ENCODE assay signal across 11 mouse cellular contexts in genomic region chr11:36911406-36911805, GRCm38 (mm10).
DNase-seq lines count a peak whose midpoint lies in the region; ATAC-seq and TF ChIP-seq lines count a peak whose summit lies in the region.
"Had no signal": no experiment of that assay in that cellular context is flagged by ENCODE, and none has a peak within 500 bp of the region (broad histone marks: within the 10 kb centered on the region; RNA-seq: fewer than 3 reads in every experiment).

No protein-coding gene starts in this region.

- TF ChIP-seq POLR2A in heart, adult 2 months (IDR thresholded peaks at IDR 0.05; ENCODE audit: insufficient read depth, low read depth, low read length): no peak

- H3K27me3 ChIP-seq in heart, adult 2 months (ENCODE audit: control insufficient read depth, insufficient read depth, low read length): no peaks in the 10 kb centered on the region
- no peaks in the 10 kb centered on the region for H3K27me3 ChIP-seq in heart, embryonic 12.5 days (replicated peaks)
- H3K27me3 ChIP-seq in neural tube, embryonic 15.5 days (replicated peaks): no peaks in the 10 kb centered on the region
- H3K27me3 ChIP-seq: hindbrain, embryonic 12.5 days; lung, embryonic 15.5 days had no signal

- no peaks in the 10 kb centered on the region for H3K36me3 ChIP-seq in heart, adult 2 months (ENCODE audit: control insufficient read depth, insufficient read depth, low read length)
- H3K36me3 ChIP-seq in heart, embryonic 12.5 days: no peaks in the 10 kb centered on the region
- no peaks in the 10 kb centered on the region for H3K36me3 ChIP-seq in neural tube, embryonic 15.5 days
- H3K36me3 ChIP-seq: hindbrain, embryonic 12.5 days; lung, embryonic 15.5 days had no signal

- no peak for TF ChIP-seq EP300 in heart, adult 2 months (IDR thresholded peaks at IDR 0.05; ENCODE audit: insufficient read depth, low read depth, low read length)

- no peak for ATAC-seq in heart, embryonic 12.5 days (ENCODE audit: insufficient number of reproducible peaks, low FRiP score)
- no peak for ATAC-seq in neural tube, embryonic 15.5 days (ENCODE audit: low FRiP score)
- 0 out of 2 replicates have a peak, but pooled peaks have one; percentile 22 for ATAC-seq in common myeloid progenitor, adult 5-6 weeks (replicated peaks; ENCODE audit: low read depth, poor library complexity, severe bottlenecking)
- ATAC-seq: forebrain, embryonic 14.5 days had no signal

- no peak overlapping the region for H3K27ac ChIP-seq in heart, adult 2 months
- H3K27ac ChIP-seq in heart, embryonic 12.5 days (ENCODE audit: poor library complexity, severe bottlenecking): no peak overlapping the region
- H3K27ac ChIP-seq in neural tube, embryonic 15.5 days (replicated peaks): no peak overlapping the region
- H3K27ac ChIP-seq: hindbrain, embryonic 12.5 days; lung, embryonic 15.5 days had no signal

- peak; percentile 58 for TF ChIP-seq CTCF in heart, adult 2 months (IDR thresholded peaks at IDR 0.05)

- DNase-seq in heart, adult 2 months: no peak
- DNase-seq in neural tube, embryonic 10.5 days (ENCODE audit: extremely low spot score, low spot score): peak; percentile 30
- peak; percentile 31 for DNase-seq in retina, postnatal 1 day
- DNase-seq in c-Kit-positive CD71-positive TER-119-positive erythroid progenitor cells, embryonic 14.5 days (ENCODE audit: low spot score): no peak
- DNase-seq in spleen, adult 12 weeks (ENCODE audit: low spot score): no peak

- intact Hi-C loops in heart, adult 2 months (cut with DNase I): no loop called here

- H3K4me3 ChIP-seq in heart, adult 2 months: no peak overlapping the region
- no peak overlapping the region for H3K4me3 ChIP-seq in heart, embryonic 12.5 days
- no peak overlapping the region for H3K4me3 ChIP-seq in neural tube, embryonic 15.5 days (replicated peaks)
- H3K4me3 ChIP-seq: hindbrain, embryonic 12.5 days; lung, embryonic 15.5 days had no signal

- H3K9me3 ChIP-seq in heart, embryonic 12.5 days (replicated peaks): no peaks in the 10 kb centered on the region
- H3K9me3 ChIP-seq in neural tube, embryonic 15.5 days (replicated peaks): no peaks in the 10 kb centered on the region
- H3K9me3 ChIP-seq: hindbrain, embryonic 12.5 days; lung, embryonic 15.5 days had no signal

- no peaks in the 10 kb centered on the region for H3K79me2 ChIP-seq in heart, adult 2 months (replicated peaks; ENCODE audit: control insufficient read depth, insufficient read depth, low read length)

- H3K4me2 ChIP-seq in heart, embryonic 12.5 days: no peak overlapping the region
- H3K4me2 ChIP-seq in neural tube, embryonic 15.5 days: no peak overlapping the region
- H3K4me2 ChIP-seq: hindbrain, embryonic 12.5 days; lung, embryonic 15.5 days had no signal

- no peaks in the 10 kb centered on the region for H3K4me1 ChIP-seq in heart, adult 2 months (ENCODE audit: control insufficient read depth, insufficient read depth, low read length)
- no peaks in the 10 kb centered on the region for H3K4me1 ChIP-seq in heart, embryonic 12.5 days (replicated peaks)
- no peaks in the 10 kb centered on the region for H3K4me1 ChIP-seq in neural tube, embryonic 15.5 days
- H3K4me1 ChIP-seq: hindbrain, embryonic 12.5 days; lung, embryonic 15.5 days had no signal

- H3K9ac ChIP-seq in heart, adult 2 months (ENCODE audit: low read depth, low read length): no peak overlapping the region
- H3K9ac ChIP-seq in heart, embryonic 12.5 days: no peak overlapping the region
- no peak overlapping the region for H3K9ac ChIP-seq in neural tube, embryonic 15.5 days (replicated peaks)
- H3K9ac ChIP-seq: hindbrain, embryonic 12.5 days; lung, embryonic 15.5 days had no signal

- WGBS in heart, adult 2 months: 73% methylated on average over 4 of the region's 4 CpGs
- 68% methylated on average over 4 of the region's 4 CpGs for WGBS in heart, embryonic 12.5 days
- 82% methylated on average over 4 of the region's 4 CpGs for WGBS in neural tube, embryonic 15.5 days

Comparison
In these comparisons a context has a peak if more than half of its experiments do, and no peak if none do; other contexts are left out.
1. DNase-seq: peak in neural tube, embryonic 10.5 days (single experiment) and retina, postnatal 1 day (single experiment); none in heart, adult 2 months (0 of 2), c-Kit-positive CD71-positive TER-119-positive erythroid progenitor cells, embryonic 14.5 days (single experiment) and spleen, adult 12 weeks (single experiment).